Mouse (Mus musculus): ENCODE measurements around the gene Wdr6.
"Not testable (repeated sequence)": the region's sequence is repeated elsewhere in the genome, so short reads cannot be mapped to it uniquely, and the experiment has no call there.

Gene Wdr6

DNA sequence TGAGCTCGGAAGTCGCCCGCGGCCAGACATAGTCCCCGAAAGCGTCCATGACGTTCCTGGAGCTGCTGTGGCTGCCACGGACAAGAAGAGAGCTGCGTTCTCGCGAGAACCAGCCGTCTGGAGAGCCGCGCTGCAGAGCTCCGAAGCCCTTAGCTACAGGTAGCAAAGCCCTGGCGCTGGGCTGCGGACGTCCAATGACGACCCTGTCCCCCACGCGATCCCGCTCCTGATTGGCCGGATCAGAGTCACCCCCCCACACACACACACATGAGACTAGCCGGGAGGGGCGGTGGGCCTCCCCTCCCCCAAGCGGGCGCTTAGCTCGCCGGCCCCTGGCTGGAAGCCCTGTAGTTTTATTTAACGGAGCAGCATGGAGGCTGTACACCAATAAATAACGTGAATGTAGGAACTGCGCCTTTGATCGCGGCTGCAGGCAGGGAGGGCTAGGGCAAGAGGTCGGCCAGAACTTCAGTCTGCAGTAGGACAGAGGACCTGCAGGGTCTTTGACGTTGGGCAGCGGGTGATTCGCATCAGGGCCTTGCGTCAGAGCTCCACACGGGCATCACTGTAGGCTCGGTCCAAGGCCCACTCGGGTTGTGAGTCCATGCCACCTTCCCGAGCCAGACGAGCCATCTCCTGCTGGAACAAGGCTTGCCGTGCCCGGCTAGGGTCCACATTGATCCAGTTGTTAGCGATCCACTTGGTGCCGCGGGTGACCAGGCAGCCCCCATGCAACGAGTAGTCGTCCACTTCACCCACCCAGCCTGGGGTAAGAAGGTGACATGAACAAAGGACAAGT is at the start of gene Wdr6:
TSS of gene Wdr6 (minus strand) at position 195 of the 799 bp plus-strand sequence.
- in situ Hi-C loops (cut with MboI; ENCODE audit: low pct_unique_long_range_greater_than_20kb in 1 of 2, low sequenced_read_pairs in 2 of 2, unreplicated experiment in 1 of 2), result no loop called here

GRCm38 (mm10) chr9:108628141-108628540 is 49.6 kb upstream of the Wdr6 start:
- in situ Hi-C loops (cut with MboI; ENCODE audit: low pct_unique_long_range_greater_than_20kb in 1 of 2, low sequenced_read_pairs in 2 of 2, unreplicated experiment in 1 of 2), result no loop called here

- in situ Hi-C loops (cut with MboI; ENCODE audit: low pct_unique_long_range_greater_than_20kb in 1 of 2, low sequenced_read_pairs in 2 of 2, unreplicated experiment in 1 of 2), result no loop called here
These were observed 48.0 kb upstream of the Wdr6 start for GRCm38 (mm10) chr9:108626498-108626897.

GRCm38 (mm10) chr9:108617301-108617700 is 38.8 kb upstream of the Wdr6 start:
- in situ Hi-C loops (cut with MboI; ENCODE audit: low pct_unique_long_range_greater_than_20kb in 1 of 2, low sequenced_read_pairs in 2 of 2, unreplicated experiment in 1 of 2), result no loop called here

DNA sequence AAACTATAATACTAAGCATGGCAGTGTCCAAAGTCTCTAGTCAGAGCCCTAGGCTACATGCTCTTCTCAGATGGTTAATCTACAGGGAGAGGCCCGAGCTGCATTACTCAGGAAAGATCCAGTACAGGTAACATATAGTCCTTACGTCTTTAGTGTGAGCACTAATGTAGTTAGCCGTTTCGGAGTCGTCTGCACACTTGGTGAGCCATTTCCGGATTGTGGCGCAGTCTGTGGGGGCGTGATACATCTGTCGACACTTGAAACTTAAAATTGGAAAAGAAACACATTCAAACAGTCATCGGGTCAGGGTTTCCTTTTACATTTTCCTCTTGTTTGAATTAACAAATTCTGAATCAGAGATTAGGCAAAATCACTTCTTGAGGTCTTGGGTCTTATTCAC is 32.9 kb upstream of the Wdr6 start:
- in situ Hi-C loops (cut with MboI; ENCODE audit: low pct_unique_long_range_greater_than_20kb in 1 of 2, low sequenced_read_pairs in 2 of 2, unreplicated experiment in 1 of 2), result no loop called here

DNA sequence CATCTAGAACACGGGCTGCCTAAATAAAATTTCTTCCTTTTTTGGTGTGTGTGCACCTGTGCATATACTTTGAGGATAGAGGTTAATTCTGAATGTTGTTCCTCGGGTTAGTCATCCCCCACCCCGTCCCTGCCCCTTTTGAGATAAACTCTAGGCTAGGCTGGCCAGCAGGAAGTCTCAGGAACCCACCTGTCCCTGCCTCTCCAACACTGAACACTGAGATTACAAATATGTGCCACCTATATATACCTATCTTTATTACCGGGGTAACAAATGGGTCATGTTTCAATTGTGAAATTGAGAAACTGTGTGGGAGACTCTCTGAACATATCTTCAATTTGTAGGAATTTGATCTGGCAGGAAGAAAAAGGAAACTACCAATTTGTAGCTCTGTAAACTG is 30.4 kb upstream of the Wdr6 start:
- in situ Hi-C loops (cut with MboI; ENCODE audit: low pct_unique_long_range_greater_than_20kb in 1 of 2, low sequenced_read_pairs in 2 of 2, unreplicated experiment in 1 of 2), result no loop called here

GRCm38 (mm10) chr9:108607929-108608328 is 29.4 kb upstream of the Wdr6 start:
- in situ Hi-C loops (cut with MboI; ENCODE audit: low pct_unique_long_range_greater_than_20kb in 1 of 2, low sequenced_read_pairs in 2 of 2, unreplicated experiment in 1 of 2), result not testable (repeated sequence)

DNA sequence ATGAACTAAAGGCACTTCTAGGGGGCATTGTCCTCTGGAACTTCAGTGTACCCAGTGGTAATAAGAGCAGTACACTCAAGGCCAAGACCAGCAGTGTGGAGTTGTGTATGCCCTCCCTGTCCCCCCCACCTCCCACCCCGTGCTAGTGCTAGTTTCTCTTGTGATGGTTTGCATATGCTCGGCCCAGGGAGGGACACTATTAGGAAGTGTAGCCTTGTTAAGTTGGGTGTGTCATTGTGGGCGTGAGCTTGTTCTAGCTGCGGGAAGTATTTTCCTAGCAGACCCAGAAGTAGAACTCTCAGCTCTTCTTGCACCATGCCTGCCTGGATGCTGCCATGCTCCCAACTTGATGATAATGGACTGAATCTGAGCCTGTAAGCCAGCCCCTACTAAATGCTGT is 23.4 kb upstream of the Wdr6 start:
- in situ Hi-C loops (cut with MboI; ENCODE audit: low pct_unique_long_range_greater_than_20kb in 1 of 2, low sequenced_read_pairs in 2 of 2, unreplicated experiment in 1 of 2), result no loop called here

DNA sequence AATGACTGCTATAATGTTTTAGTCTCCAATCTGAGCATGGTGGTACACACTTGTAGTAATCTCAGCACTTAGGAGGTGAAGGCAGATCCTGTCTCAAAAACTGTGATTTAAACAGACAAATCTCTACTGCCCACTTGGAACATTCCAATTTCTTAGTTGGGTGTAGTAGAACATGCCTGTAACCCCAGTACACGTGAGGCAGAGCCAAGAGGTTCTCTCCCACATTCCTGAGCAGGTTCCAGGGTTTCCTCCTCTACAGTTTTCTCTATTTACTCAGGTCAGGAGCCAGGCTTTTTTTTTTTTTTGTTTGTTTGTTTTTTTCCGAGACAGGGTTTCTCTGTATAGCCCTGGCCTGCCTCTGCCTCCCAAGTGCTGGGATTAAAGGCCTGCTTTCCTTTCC is 21.5 kb upstream of the Wdr6 start:
- in situ Hi-C loops (cut with MboI; ENCODE audit: low pct_unique_long_range_greater_than_20kb in 1 of 2, low sequenced_read_pairs in 2 of 2, unreplicated experiment in 1 of 2), result no loop called here

GRCm38 (mm10) chr9:108599021-108599566 is 20.6 kb upstream of the Wdr6 start:
- in situ Hi-C loops (cut with MboI; ENCODE audit: low pct_unique_long_range_greater_than_20kb in 1 of 2, low sequenced_read_pairs in 2 of 2, unreplicated experiment in 1 of 2), result no loop called here

DNA sequence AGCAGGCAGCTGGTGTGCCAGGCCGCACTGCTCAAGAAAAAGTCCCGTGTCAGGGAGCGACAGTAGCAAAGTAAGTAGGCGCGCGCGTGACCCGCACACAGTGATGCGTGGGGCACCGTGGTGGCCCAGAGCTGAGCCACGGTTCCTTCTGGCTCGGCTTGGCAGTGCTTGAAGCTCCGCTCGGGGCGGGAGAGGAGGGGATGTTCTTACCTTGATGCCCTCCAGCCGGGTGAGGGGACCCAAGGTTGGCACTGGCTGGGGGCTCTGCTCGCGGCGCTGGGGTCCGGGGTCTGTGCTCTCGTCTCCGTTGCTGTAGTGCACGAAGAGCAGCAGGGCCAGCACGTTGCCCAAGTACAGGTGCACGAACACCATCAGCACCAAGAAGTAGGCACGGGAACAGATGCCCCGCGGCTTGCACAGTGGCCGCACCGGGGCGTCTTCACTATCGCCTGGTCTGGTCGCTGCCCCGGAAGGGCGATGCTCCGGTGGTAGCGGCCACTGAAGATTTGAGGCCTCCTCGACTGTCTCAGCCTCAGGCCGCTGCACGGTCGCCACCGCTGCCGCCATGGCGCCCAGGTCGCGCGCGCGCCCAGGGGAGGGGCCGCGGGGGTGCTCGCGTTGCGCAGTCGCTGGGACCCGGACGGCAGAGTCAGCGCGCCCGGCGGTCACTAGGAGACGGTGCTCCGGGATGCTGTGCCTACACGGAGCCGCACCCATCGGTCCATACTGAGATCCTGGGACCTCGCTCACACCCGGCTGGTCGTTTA is 18.6 kb upstream of the Wdr6 start, which contains the start of gene P4htm:
TSS of gene P4htm (minus strand) at position 670 of the 767 bp plus-strand sequence.
- in situ Hi-C loops (cut with MboI; ENCODE audit: low pct_unique_long_range_greater_than_20kb in 1 of 2, low sequenced_read_pairs in 2 of 2, unreplicated experiment in 1 of 2), result no loop called here

DNA sequence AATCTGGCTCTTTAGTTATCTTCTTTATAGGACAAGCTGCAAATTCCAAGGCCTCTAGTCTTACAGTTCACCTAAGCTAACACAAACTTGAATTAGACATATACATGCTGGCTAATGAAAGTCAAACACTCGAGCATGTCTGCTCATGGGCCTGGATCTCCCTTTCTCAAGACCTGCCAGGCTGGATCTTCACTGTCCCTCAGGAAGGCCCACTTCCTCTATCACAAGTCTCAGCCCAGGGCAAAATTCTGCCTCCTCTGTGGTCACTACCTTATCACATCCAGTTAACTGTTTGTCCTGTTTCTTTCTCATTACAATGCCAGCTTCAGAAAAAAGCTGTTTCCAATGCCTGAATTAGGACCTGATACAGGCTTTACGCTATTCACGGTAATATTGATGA is 15.8 kb upstream of the Wdr6 start:
- in situ Hi-C loops (cut with MboI; ENCODE audit: low pct_unique_long_range_greater_than_20kb in 1 of 2, low sequenced_read_pairs in 2 of 2, unreplicated experiment in 1 of 2), result no loop called here

DNA sequence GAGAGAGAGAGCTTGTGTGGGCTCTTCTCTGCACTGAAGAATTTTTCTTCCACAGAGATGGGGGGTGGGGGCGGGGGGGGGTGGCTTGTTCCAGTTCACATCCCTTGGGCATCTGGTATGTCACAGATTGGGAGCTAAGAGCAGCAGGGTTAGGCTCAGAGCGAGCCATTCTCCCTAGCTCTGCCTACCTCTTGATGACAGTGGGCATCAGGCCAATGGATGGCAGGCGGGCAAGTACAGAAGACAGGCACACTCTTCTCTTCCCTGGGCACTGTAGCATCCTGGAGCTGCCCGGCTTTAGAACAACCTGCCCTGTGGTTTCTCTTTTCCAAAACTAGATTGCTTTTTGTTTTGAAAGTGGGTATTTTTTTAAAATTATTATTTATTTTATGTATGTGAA is 12.9 kb upstream of the Wdr6 start:
- in situ Hi-C loops (cut with MboI; ENCODE audit: low pct_unique_long_range_greater_than_20kb in 1 of 2, low sequenced_read_pairs in 2 of 2, unreplicated experiment in 1 of 2), result no loop called here

GRCm38 (mm10) chr9:108589229-108589628 is 10.7 kb upstream of the Wdr6 start:
- in situ Hi-C loops (cut with MboI; ENCODE audit: low pct_unique_long_range_greater_than_20kb in 1 of 2, low sequenced_read_pairs in 2 of 2, unreplicated experiment in 1 of 2), result no loop called here

DNA sequence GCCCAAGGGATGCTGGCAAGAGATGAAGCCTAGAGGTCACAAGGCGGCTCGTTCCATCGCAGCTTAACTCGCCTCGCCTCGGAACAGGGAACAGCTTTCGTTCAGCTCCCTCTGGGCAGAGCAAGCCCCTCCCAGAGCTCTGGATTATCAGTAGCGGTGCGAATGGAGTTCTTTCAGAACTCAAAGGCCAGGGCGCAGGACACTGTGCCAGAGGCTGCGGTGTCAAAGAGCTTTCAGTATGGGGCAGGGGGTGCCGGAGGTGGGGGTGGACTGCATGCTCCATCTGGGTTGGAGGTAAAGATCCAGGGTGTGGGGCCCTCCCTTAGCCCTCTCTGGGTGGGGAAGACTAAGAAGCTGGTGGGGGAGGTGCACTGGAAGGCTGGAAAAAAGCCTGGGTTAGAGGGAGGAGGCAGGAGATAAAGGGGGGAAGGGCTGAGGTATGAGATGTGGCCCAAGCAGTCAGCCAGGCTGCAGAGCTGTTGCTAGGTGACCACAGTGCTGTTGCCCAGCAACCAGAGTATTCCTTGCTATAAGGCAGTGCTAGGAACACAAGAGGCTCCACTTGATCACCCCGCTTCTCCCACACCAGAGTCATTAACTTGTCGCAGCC is 9.1 kb upstream of the Wdr6 start:
- in situ Hi-C loops (cut with MboI; ENCODE audit: low pct_unique_long_range_greater_than_20kb in 1 of 2, low sequenced_read_pairs in 2 of 2, unreplicated experiment in 1 of 2), result no loop called here

- in situ Hi-C loops (cut with MboI; ENCODE audit: low pct_unique_long_range_greater_than_20kb in 1 of 2, low sequenced_read_pairs in 2 of 2, unreplicated experiment in 1 of 2), result no loop called here
These were observed 778 bp upstream of the Wdr6 start for GRCm38 (mm10) chr9:108579344-108579690.

DNA sequence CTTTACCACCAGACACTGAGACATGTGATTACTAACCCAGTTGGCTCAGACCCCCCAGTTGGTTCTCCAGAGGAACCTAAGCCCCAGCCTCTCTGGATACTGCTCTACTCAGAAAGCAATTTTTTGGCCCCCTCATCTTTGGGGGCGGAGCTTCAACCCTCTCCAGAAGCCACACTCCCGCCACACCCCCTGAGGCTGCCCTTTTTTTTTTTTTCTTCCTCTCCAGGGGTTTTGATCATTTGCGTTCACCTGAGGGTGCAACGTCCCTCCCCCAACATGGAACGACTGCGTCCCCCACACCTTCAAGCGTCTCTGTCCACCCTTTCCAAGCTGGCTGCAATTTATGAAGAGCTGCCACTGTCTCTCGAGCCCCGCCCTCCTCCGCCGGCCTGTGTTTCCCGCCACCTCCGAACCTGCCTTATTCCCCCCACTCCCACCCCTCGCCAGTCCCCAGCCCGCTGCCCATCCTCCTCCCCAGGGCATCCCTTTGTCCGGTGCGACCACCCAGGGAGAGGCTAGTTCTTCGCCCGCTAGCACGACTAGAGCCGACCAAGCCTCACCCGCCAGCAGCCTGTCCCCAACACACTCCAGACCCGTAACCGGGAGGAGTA is 500 bp downstream of the Wdr6 start:
- in situ Hi-C loops (cut with MboI; ENCODE audit: low pct_unique_long_range_greater_than_20kb in 1 of 2, low sequenced_read_pairs in 2 of 2, unreplicated experiment in 1 of 2), result no loop called here

GRCm38 (mm10) chr9:108577025-108577424 is 1.5 kb downstream of the Wdr6 start:
- in situ Hi-C loops (cut with MboI; ENCODE audit: low pct_unique_long_range_greater_than_20kb in 1 of 2, low sequenced_read_pairs in 2 of 2, unreplicated experiment in 1 of 2), result no loop called here

Data from mouse embryonic stem cell (cell line).